Mouse (Mus musculus) splenic B cell, adult 2 months (primary cell): Measurements from ENCODE around the gene Cd163l1.

Source experiments
- DNase-seq: peaks from one replicate; pipeline ENCODE4 v3.0.0-alpha.2; 2011; ENCODE audit warnings: low read depth, low spot score
- H3K27me3 ChIP-seq: 2 replicates; pipeline ENCODE4 v1.6.1; 2012; ENCODE audit warnings: mild to moderate bottlenecking, low read length, moderate library complexity, mixed read lengths; ENCODE audit not compliant: control insufficient read depth, poor library complexity, insufficient read depth, severe bottlenecking
- H3K36me3 ChIP-seq: 2 replicates; pipeline ENCODE4 v1.6.1; 2012; ENCODE audit warnings: mild to moderate bottlenecking, low read length, moderate library complexity, mixed read lengths; ENCODE audit not compliant: control insufficient read depth, poor library complexity, insufficient read depth, severe bottlenecking

The Cd163l1 gene

GRCm38 (mm10) chr7:140196002-140196401, 22.1 kb upstream of the Cd163l1 start:
- H3K36me3 ChIP-seq, result no peaks in the 10 kb centered on the region
- DNase-seq, result no peak
- no peaks in the 10 kb centered on the region for H3K27me3 ChIP-seq

DNA sequence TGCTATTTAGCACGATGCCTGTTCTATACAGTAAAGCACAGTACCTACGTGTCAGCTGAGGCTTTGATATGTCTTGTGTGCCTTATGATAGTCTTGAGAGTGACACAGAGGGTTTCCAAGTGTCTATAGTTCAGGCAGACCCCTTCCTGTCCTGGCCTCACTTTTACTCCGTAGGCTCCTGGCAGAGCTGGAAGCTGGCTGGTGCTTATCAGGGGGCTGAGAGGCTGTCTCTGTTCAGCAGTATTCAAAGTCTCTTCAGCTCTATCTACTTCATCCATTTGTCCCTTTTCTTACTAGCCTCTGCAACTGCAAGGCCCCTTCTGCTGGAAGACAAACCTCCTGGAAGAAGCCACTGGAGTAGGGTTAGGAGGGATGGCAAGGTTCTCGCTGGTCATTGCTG, 17.0 kb upstream of the Cd163l1 start:
- DNase-seq, result no peak
- Histone ChIP-seq H3K36me3 (no peaks in the 10 kb centered on the region), H3K27me3 (no peaks in the 10 kb centered on the region)

- no peaks in the 10 kb centered on the region for H3K27me3 ChIP-seq
- DNase-seq, result no peak
These were observed 12.2 kb upstream of the Cd163l1 start, which contains the start of gene Olfr524 for GRCm38 (mm10) chr7:140205864-140206263. Gene Olfr524, minus strand, starts transcription at chr7:140205964.

DNA sequence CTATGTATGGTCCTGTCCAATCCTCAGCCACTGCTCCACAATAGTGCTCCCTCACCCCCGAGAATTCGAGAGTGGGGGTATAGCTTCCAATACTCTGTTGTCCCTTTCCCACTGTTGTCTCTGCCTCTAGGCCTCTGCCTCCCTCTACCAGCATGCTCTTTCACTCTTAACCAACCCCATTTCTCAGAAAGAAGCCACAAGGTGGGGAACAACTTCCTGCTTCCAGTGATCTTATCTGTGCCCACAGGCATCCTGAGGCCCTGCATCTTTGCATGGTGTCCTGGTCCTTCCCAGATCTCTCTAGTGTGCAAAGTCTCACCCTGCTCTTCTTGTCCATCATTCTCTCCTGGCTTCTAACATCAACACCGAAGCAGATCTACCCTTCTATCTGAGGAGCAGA, 11.2 kb upstream of the Cd163l1 start:
- no peak for DNase-seq
- Histone ChIP-seq H3K36me3 (no peaks in the 10 kb centered on the region), H3K27me3 (no peaks in the 10 kb centered on the region)

More at GRCm38 (mm10) chr7:140205864-140206263, 12.2 kb upstream of the Cd163l1 start, which contains the start of gene Olfr524:
- H3K36me3 ChIP-seq, result no peaks in the 10 kb centered on the region

GRCm38 (mm10) chr7:140208153-140208552, 9.9 kb upstream of the Cd163l1 start:
- DNase-seq, result no peak
- H3K36me3 ChIP-seq, result no peaks in the 10 kb centered on the region
- H3K27me3 ChIP-seq, result no peaks in the 10 kb centered on the region

- no peak for DNase-seq
- Histone ChIP-seq H3K27me3 (no peaks in the 10 kb centered on the region), H3K36me3 (no peaks in the 10 kb centered on the region)
These were observed 9.4 kb upstream of the Cd163l1 start for GRCm38 (mm10) chr7:140208677-140209076.

GRCm38 (mm10) chr7:140213841-140214240, 4.2 kb upstream of the Cd163l1 start:
- no peaks in the 10 kb centered on the region for H3K27me3 ChIP-seq
- H3K36me3 ChIP-seq, result no peaks in the 10 kb centered on the region
- no peak for DNase-seq

- Histone ChIP-seq H3K36me3 (no peaks in the 10 kb centered on the region), H3K27me3 (no peaks in the 10 kb centered on the region)
- no peak for DNase-seq
These were observed 1.2 kb downstream of the Cd163l1 start for GRCm38 (mm10) chr7:140219268-140219667.

GRCm38 (mm10) chr7:140220375-140220774, 2.3 kb downstream of the Cd163l1 start:
- no peak for DNase-seq
- H3K36me3 ChIP-seq, result no peaks in the 10 kb centered on the region
- no peaks in the 10 kb centered on the region for H3K27me3 ChIP-seq

- no peak for DNase-seq
- no peaks in the 10 kb centered on the region for H3K36me3 ChIP-seq
- no peaks in the 10 kb centered on the region for H3K27me3 ChIP-seq
These were observed 6.1 kb downstream of the Cd163l1 start for GRCm38 (mm10) chr7:140224209-140224608.

DNA sequence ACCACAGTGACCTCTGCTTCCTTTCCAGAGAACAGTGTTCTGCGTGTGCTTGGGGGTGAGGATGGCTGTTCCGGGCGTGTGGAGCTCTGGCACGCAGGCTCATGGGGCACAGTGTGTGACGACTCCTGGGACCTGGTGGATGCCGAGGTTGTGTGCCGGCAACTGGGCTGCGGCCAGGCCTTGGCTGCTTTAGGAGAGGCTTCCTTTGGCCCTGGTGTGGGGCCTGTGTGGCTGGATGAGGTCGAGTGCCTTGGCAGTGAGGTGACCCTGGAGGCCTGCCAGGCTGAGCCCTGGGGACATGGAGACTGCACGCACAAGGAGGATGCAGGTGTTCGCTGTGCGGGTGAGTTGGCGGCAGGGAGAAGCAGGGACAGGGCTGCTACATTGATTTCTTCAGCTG, 10.4 kb downstream of the Cd163l1 start:
- no peaks in the 10 kb centered on the region for H3K36me3 ChIP-seq
- no peaks in the 10 kb centered on the region for H3K27me3 ChIP-seq
- no peak for DNase-seq

DNA sequence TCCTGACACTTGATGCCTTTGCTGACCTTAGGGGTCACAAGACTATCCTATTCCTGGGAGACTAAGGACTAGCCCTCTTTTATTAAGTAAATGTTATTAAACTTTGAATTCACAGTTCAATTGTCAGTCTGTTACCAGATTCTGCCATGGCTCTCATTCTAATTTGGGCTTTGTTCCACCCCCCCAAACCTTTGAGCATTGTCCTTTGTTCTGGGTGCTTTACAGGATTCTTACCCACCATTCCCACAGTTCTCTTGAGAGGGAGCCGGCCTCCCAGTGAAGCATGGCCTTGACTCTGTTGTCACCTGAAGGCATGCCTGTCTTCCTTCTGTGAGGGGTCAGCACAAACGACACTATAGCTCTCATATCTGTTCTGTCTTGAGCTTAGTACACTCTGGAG, 13.0 kb downstream of the Cd163l1 start:
- H3K36me3 ChIP-seq, result no peaks in the 10 kb centered on the region
- no peak for DNase-seq
- H3K27me3 ChIP-seq, result no peaks in the 10 kb centered on the region

DNA sequence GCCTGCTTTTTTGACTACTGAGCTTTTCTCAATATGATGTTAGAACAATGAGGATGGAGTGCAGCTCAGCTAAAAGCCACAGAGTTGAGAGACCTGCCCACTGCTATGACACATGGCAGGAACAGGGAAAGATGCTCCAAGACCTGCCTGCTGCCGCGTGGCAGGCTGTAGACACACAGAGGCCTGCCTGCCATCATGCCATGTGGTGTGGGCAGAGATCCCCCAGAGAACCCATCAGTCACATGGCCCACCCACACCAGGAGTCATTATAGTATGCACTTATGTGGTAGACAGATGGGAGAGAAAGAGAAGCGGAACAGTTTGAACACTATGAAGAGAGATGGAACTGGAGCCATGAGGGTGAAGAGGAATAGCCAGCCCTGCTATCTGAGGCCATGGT, 15.6 kb downstream of the Cd163l1 start:
- no peak for DNase-seq
- Histone ChIP-seq H3K36me3 (no peaks in the 10 kb centered on the region), H3K27me3 (no peaks in the 10 kb centered on the region)

DNA sequence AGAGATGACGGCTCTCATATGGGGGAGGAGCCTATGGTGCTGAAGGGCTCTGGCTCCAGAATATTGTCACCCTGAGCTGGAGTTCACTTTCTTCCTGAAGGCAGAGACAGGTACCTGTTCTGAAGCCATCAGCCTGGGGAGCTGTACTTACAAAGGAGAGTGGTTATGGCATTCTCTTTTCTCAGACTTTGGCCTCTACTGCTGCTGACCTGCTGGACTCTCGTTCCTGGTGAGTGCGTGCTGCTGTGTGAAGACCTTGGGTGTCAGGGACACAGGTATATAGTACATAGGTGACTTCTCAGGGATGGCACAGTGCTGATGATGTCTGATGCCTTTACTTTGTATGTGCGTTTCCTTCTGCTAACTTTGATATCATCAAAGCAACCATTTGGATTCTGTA, 29.1 kb downstream of the Cd163l1 start, which contains the start of gene 5830411N06Rik:
TSS of gene 5830411N06Rik (plus strand) at position 69 of the 400 bp plus-strand sequence.
- no peaks in the 10 kb centered on the region for H3K27me3 ChIP-seq
- no peaks in the 10 kb centered on the region for H3K36me3 ChIP-seq
- no peak for DNase-seq

DNA sequence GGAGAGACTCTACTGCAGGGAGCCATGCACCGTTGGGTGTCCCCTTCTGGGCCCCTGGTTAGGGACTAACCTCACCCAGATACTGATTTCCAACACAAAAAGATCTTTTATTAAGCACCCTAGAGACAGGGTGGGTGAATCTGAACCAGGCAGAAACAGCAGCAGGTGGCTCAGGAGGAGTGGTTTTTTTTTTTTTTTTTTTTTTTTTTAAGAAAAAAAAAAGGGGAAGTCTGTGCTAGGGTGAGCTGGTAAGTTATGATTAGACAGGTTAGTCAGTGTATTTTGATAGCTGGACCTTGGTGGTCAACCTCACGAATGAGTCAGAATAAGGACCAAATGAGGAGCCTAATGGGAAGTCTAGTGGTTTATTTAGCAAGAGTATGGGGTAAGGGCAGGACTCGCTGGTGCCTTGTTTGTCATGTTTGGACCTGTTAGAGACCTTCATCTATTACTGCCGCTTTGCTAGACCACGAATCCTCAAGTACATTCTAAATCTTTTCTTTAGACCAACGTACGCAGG, 35.8 kb downstream of the Cd163l1 start:
- DNase-seq, result no peak
- Histone ChIP-seq H3K27me3 (no peaks in the 10 kb centered on the region), H3K36me3 (no peaks in the 10 kb centered on the region)
